ENCODE assay signal across 25 mouse cellular contexts in genomic region chr19:38976269-38976668, GRCm38 (mm10). TPM values are rescaled to one million over a fixed set of nuclear protein-coding genes. Genes with fewer than 3 reads are reported as not detected.
"Had no signal": no experiment of that assay in that cellular context is flagged by ENCODE, and none has a peak within 500 bp of the region (broad histone marks: within the 10 kb centered on the region; RNA-seq: fewer than 3 reads in every experiment).

No protein-coding gene starts in this region.

- H3K9ac ChIP-seq: limb, embryonic 13.5 days; liver, embryonic 12.5 days; liver, embryonic 15.5 days; lung, embryonic 15.5 days; midbrain, embryonic 15.5 days; neural tube, embryonic 12.5 days; neural tube, embryonic 15.5 days had no signal

- ATAC-seq: liver, embryonic 12.5 days; midbrain, embryonic 15.5 days had no signal

- H3K4me3 ChIP-seq: layer of hippocampus, adult 2 months; limb, embryonic 10.5 days; limb, embryonic 13.5 days; liver, embryonic 12.5 days; liver, embryonic 15.5 days; lung, embryonic 15.5 days; midbrain, embryonic 15.5 days; neural tube, embryonic 12.5 days; neural tube, embryonic 15.5 days had no signal

- H3K36me3 ChIP-seq: midbrain, embryonic 15.5 days; neural tube, embryonic 12.5 days; neural tube, embryonic 15.5 days had no signal

- H3K9me3 ChIP-seq: limb, embryonic 10.5 days; limb, embryonic 13.5 days; liver, embryonic 12.5 days; liver, embryonic 15.5 days; lung, embryonic 15.5 days; midbrain, embryonic 15.5 days; neural tube, embryonic 12.5 days; neural tube, embryonic 15.5 days had no signal

- H3K4me1 ChIP-seq: limb, embryonic 10.5 days; limb, embryonic 13.5 days; liver, embryonic 12.5 days; liver, embryonic 15.5 days; lung, embryonic 15.5 days; midbrain, embryonic 15.5 days; neural tube, embryonic 12.5 days; neural tube, embryonic 15.5 days had no signal

- H3K27me3 ChIP-seq: limb, embryonic 13.5 days; liver, embryonic 12.5 days; liver, embryonic 15.5 days; lung, embryonic 15.5 days; midbrain, embryonic 15.5 days; neural tube, embryonic 12.5 days; neural tube, embryonic 15.5 days had no signal

- H3K27ac ChIP-seq: layer of hippocampus, adult 2 months; limb, embryonic 10.5 days; limb, embryonic 13.5 days; liver, embryonic 12.5 days; liver, embryonic 15.5 days; lung, embryonic 15.5 days; midbrain, embryonic 15.5 days; neural tube, embryonic 12.5 days; neural tube, embryonic 15.5 days had no signal

- H3K4me2 ChIP-seq: limb, embryonic 13.5 days; liver, embryonic 12.5 days; liver, embryonic 15.5 days; lung, embryonic 15.5 days; midbrain, embryonic 11.5 days; midbrain, embryonic 15.5 days; neural tube, embryonic 12.5 days; neural tube, embryonic 15.5 days had no signal

- DNase-seq: kidney, adult 18-20 months; kidney, adult 9 months; kidney, postnatal 10 days; kidney, postnatal 4 days; layer of hippocampus, adult 9-11 months; liver; lung, adult 18-20 months; lung, postnatal 10 days; lung, postnatal 4 days; retina, postnatal 1 day; right cerebral cortex, postnatal 25 days; thymus, adult 18-20 months; thymus, postnatal 36 days had no signal

RNA-seq across cellular contexts. Expression of gene Cyp2c55, which starts 30.6 kb away (rescaled TPM):
- total RNA-seq: megakaryocyte progenitor cell, adult 5-6 weeks; megakaryocyte-erythroid progenitor cell, adult 5-6 weeks had no signal
- polyA plus RNA-seq: limb, embryonic 10.5 days; limb, embryonic 13.5 days; liver, embryonic 12.5 days; liver, embryonic 15.5 days; lung, embryonic 15.5 days; midbrain, embryonic 15.5 days; neural tube, embryonic 12.5 days; neural tube, embryonic 15.5 days had no signal
